25 mouse cellular contexts compared by ENCODE assay signal in genomic region chr5:105849643-105850042, GRCm38 (mm10). TPM values are rescaled to one million over a fixed set of nuclear protein-coding genes. Genes with fewer than 3 reads are reported as not detected.
DNase-seq lines count a peak whose midpoint lies in the region; ATAC-seq and TF ChIP-seq lines count a peak whose summit lies in the region.
"Had no signal": no experiment of that assay in that cellular context is flagged by ENCODE, and none has a peak within 500 bp of the region (broad histone marks: within the 10 kb centered on the region; RNA-seq: fewer than 3 reads in every experiment).

No protein-coding gene starts in this region.

- 0 out of 2 replicates have a peak, but pooled peaks cover 3% of the 10 kb centered on the region for H3K4me1 ChIP-seq in neural tube, embryonic 14.5 days (ENCODE audit: control insufficient read depth, insufficient read depth, low read length)
- H3K4me1 ChIP-seq in neural tube, embryonic 15.5 days = peaks cover 12% of the 10 kb centered on the region
- no peaks in the 10 kb centered on the region for H3K4me1 ChIP-seq in intestine, postnatal 0 days (replicated peaks; ENCODE audit: control insufficient read depth, insufficient read depth, low read length)
- H3K4me1 ChIP-seq in midbrain, embryonic 15.5 days = no peaks in the 10 kb centered on the region
- H3K4me1 ChIP-seq: neural tube, embryonic 12.5 days had no signal

- no peak overlapping the region for H3K27ac ChIP-seq in neural tube, embryonic 14.5 days (ENCODE audit: low read depth, low read length)
- no peak overlapping the region for H3K27ac ChIP-seq in neural tube, embryonic 15.5 days (replicated peaks)
- H3K27ac ChIP-seq in intestine, postnatal 0 days (ENCODE audit: low read depth, low read length) = no peak overlapping the region
- H3K27ac ChIP-seq in midbrain, embryonic 15.5 days = no peak overlapping the region
- H3K27ac ChIP-seq: heart, adult 2 months; heart, embryonic 13.5 days; limb, embryonic 13.5 days; macrophage; neural tube, embryonic 12.5 days; stomach, embryonic 15.5 days had no signal

- H3K4me2 ChIP-seq in neural tube, embryonic 14.5 days (ENCODE audit: low read depth, low read length) = no peak overlapping the region
- no peak overlapping the region for H3K4me2 ChIP-seq in neural tube, embryonic 15.5 days
- no peak overlapping the region for H3K4me2 ChIP-seq in intestine, postnatal 0 days (replicated peaks; ENCODE audit: low read depth)
- no peak overlapping the region for H3K4me2 ChIP-seq in midbrain, embryonic 15.5 days
- H3K4me2 ChIP-seq: heart, embryonic 13.5 days; limb, embryonic 13.5 days; liver, embryonic 11.5 days; midbrain, embryonic 11.5 days; neural tube, embryonic 12.5 days; stomach, embryonic 15.5 days had no signal

- H3K9me3 ChIP-seq in neural tube, embryonic 14.5 days (ENCODE audit: control insufficient read depth, low read length) = no peaks in the 10 kb centered on the region
- H3K9me3 ChIP-seq in neural tube, embryonic 15.5 days (replicated peaks) = no peaks in the 10 kb centered on the region
- no peaks in the 10 kb centered on the region for H3K9me3 ChIP-seq in intestine, postnatal 0 days (ENCODE audit: control insufficient read depth)
- H3K9me3 ChIP-seq in midbrain, embryonic 15.5 days = no peaks in the 10 kb centered on the region
- H3K9me3 ChIP-seq: heart, embryonic 13.5 days; limb, embryonic 13.5 days; neural tube, embryonic 12.5 days; stomach, embryonic 15.5 days had no signal

- no peak overlapping the region for H3K9ac ChIP-seq in neural tube, embryonic 14.5 days (replicated peaks; ENCODE audit: low read depth, low read length)
- no peak overlapping the region for H3K9ac ChIP-seq in neural tube, embryonic 15.5 days (replicated peaks)
- H3K9ac ChIP-seq in intestine, postnatal 0 days (ENCODE audit: low read depth, low read length) = no peak overlapping the region
- H3K9ac ChIP-seq in midbrain, embryonic 15.5 days = no peak overlapping the region
- H3K9ac ChIP-seq: heart, embryonic 13.5 days; limb, embryonic 13.5 days; neural tube, embryonic 12.5 days; stomach, embryonic 15.5 days had no signal

- peak; percentile 34; the same call in 1 of the 2 replicates for ATAC-seq in neural tube, embryonic 14.5 days (ENCODE audit: low read depth)
- ATAC-seq in neural tube, embryonic 15.5 days (ENCODE audit: low FRiP score) = no peak
- peak; percentile 75 for ATAC-seq in common myeloid progenitor, adult 5-6 weeks (replicated peaks; ENCODE audit: low read depth, poor library complexity, severe bottlenecking)
- peak; percentile 48 for ATAC-seq in megakaryocyte progenitor cell, adult 5-6 weeks (replicated peaks; ENCODE audit: poor library complexity)
- no peak for ATAC-seq in intestine, postnatal 0 days
- ATAC-seq in midbrain, embryonic 15.5 days (replicated peaks) = no peak
- ATAC-seq: forebrain, embryonic 14.5 days; hindbrain, embryonic 16.5 days had no signal

- whole genome bisulfite sequencing in neural tube, embryonic 14.5 days = 62% methylated on average over 3 of the region's 3 CpGs
- WGBS in neural tube, embryonic 15.5 days = 66% methylated on average over 3 of the region's 3 CpGs
- 40% methylated on average over 3 of the region's 3 CpGs for WGBS in intestine, postnatal 0 days
- WGBS in midbrain, embryonic 15.5 days = 64% methylated on average over 3 of the region's 3 CpGs

- DNase-seq in heart, adult 11 months = peak; percentile 83
- no peak for DNase-seq in heart, adult 9 months (ENCODE audit: low spot score in 2 of 2)
- DNase-seq: cerebellum, adult 2 months; cerebellum, postnatal 14 days; gastrocnemius, postnatal 25 days; heart, adult 2 months; heart, postnatal 10 days; kidney, adult 2 months; kidney, postnatal 36 days had no signal

- H3K4me3 ChIP-seq in neural tube, embryonic 14.5 days (ENCODE audit: low read depth, low read length) = no peak overlapping the region
- no peak overlapping the region for H3K4me3 ChIP-seq in neural tube, embryonic 15.5 days (replicated peaks)
- no peak overlapping the region for H3K4me3 ChIP-seq in intestine, postnatal 0 days (ENCODE audit: low read depth, low read length)
- H3K4me3 ChIP-seq in midbrain, embryonic 15.5 days = no peak overlapping the region
- H3K4me3 ChIP-seq: heart, adult 2 months; heart, embryonic 13.5 days; limb, embryonic 13.5 days; myocyte; neural tube, embryonic 12.5 days; stomach, embryonic 15.5 days had no signal

- H3K36me3 ChIP-seq in neural tube, embryonic 14.5 days (ENCODE audit: control insufficient read depth, insufficient read depth, low read length) = no peaks in the 10 kb centered on the region
- no peaks in the 10 kb centered on the region for H3K36me3 ChIP-seq in neural tube, embryonic 15.5 days
- H3K36me3 ChIP-seq in intestine, postnatal 0 days (ENCODE audit: control insufficient read depth, insufficient read depth) = no peaks in the 10 kb centered on the region
- H3K36me3 ChIP-seq in midbrain, embryonic 15.5 days (replicated peaks) = no peaks in the 10 kb centered on the region
- H3K36me3 ChIP-seq: heart, embryonic 13.5 days; limb, embryonic 13.5 days; neural tube, embryonic 12.5 days; stomach, embryonic 15.5 days had no signal

- no peak for TF ChIP-seq CTCF in intestine, postnatal 0 days (IDR thresholded peaks at IDR 0.05; ENCODE audit: low read depth)

- H3K27me3 ChIP-seq in neural tube, embryonic 14.5 days (ENCODE audit: control insufficient read depth, insufficient read depth, low read length) = no peaks in the 10 kb centered on the region
- H3K27me3 ChIP-seq in neural tube, embryonic 15.5 days (replicated peaks) = no peaks in the 10 kb centered on the region
- H3K27me3 ChIP-seq in intestine, postnatal 0 days (replicated peaks; ENCODE audit: control insufficient read depth, insufficient read depth, low read length) = no peaks in the 10 kb centered on the region
- no peaks in the 10 kb centered on the region for H3K27me3 ChIP-seq in midbrain, embryonic 15.5 days (replicated peaks)
- H3K27me3 ChIP-seq: limb, embryonic 13.5 days; neural tube, embryonic 12.5 days; stomach, embryonic 15.5 days had no signal

RNA-seq across cellular contexts. Expression of gene Zfp326, which starts 26.7 kb away (rescaled TPM):
- 48.0 and 51.7 TPM in 2 replicates for polyA plus RNA-seq in neural tube, embryonic 14.5 days (2014; fragmentation: Nextera tagmentation; extraction: Ambion mirVana)
- polyA plus RNA-seq in neural tube, embryonic 15.5 days (2015; fragmentation: Nextera tagmentation; extraction: Ambion mirVana) = 45.2 and 46.2 TPM in 2 replicates
- total RNA-seq in common myeloid progenitor, adult 5-6 weeks (2017) = 73.7 and 102 TPM in 2 replicates
- total RNA-seq in megakaryocyte progenitor cell, adult 5-6 weeks (2015) = 33.9 and 38.5 TPM in 2 replicates
- 26.1 and 37.4 TPM in 2 replicates for total RNA-seq in megakaryocyte progenitor cell, adult 5-6 weeks (2017)
- polyA plus RNA-seq in intestine, postnatal 0 days (2015; fragmentation: Nextera tagmentation; extraction: Ambion mirVana) = 19.9 and 21.0 TPM in 2 replicates
- polyA plus RNA-seq in midbrain, embryonic 15.5 days (2015; fragmentation: Nextera tagmentation; extraction: Ambion mirVana) = 44.3 and 53.0 TPM in 2 replicates

Comparison
In these comparisons a context has a peak if more than half of its experiments do, and no peak if none do; other contexts are left out.
1. ATAC-seq: peak in neural tube, embryonic 14.5 days (single experiment), common myeloid progenitor, adult 5-6 weeks (single experiment) and megakaryocyte progenitor cell, adult 5-6 weeks (single experiment); none in neural tube, embryonic 15.5 days (single experiment), intestine, postnatal 0 days (single experiment) and midbrain, embryonic 15.5 days (single experiment).